Mouse (Mus musculus) heart, embryonic 11.5 days (tissue): ENCODE measurements around the gene 1700037C18Rik. TPM values are rescaled to one million over a fixed set of nuclear protein-coding genes. Genes with fewer than 3 reads are reported as not detected.

ENCODE experiments used
- ATAC-seq: fragments of 200-750 bp; cut with Nextera tagmentation; replicated peaks from 2 replicates; pipeline ENCODE4 v1.8.0; 2017; ENCODE audit warnings: moderate library complexity; ENCODE audit not compliant: insufficient number of reproducible peaks, low FRiP score, low TSS enrichment
- H3K27ac ChIP-seq: fragments of 300-500 bp; sonication (generic); 2 replicates; pipeline ENCODE4 v1.5.1; 2014; ENCODE audit warnings: mild to moderate bottlenecking, low read depth, low read length
- H3K27me3 ChIP-seq: fragments of 300-500 bp; sonication (generic); 2 replicates; pipeline ENCODE4 v1.6.1; 2014; ENCODE audit warnings: mild to moderate bottlenecking, low read length, mixed read lengths; ENCODE audit not compliant: control insufficient read depth, insufficient read depth
- H3K36me3 ChIP-seq: fragments of 300-500 bp; sonication (generic); 2 replicates; pipeline ENCODE4 v1.6.1; 2014; ENCODE audit warnings: mild to moderate bottlenecking, low read length, moderate library complexity, mixed read lengths; ENCODE audit not compliant: control insufficient read depth, insufficient read depth
- H3K4me1 ChIP-seq: fragments of 300-500 bp; sonication (generic); 2 replicates; pipeline ENCODE4 v1.6.1; 2014; ENCODE audit warnings: low read length; ENCODE audit not compliant: control insufficient read depth, insufficient read depth
- H3K4me2 ChIP-seq: fragments of 300-500 bp; sonication (generic); 2 replicates; pipeline ENCODE4 v1.6.1; 2014; ENCODE audit warnings: mild to moderate bottlenecking, moderate library complexity
- H3K4me3 ChIP-seq: fragments of 300-500 bp; sonication (generic); 2 replicates; pipeline ENCODE4 v1.5.1; 2014; ENCODE audit warnings: low read depth, low read length
- H3K9ac ChIP-seq: fragments of 300-500 bp; sonication (generic); 2 replicates; pipeline ENCODE4 v1.6.1; 2014; ENCODE audit warnings: mild to moderate bottlenecking, low read depth, low read length, moderate library complexity
- H3K9me3 ChIP-seq: fragments of 300-500 bp; sonication (generic); replicated peaks from 2 replicates; pipeline ENCODE4 v1.6.1; 2016; ENCODE audit warnings: low read length; ENCODE audit not compliant: control insufficient read depth
- WGBS: fragments of 180-500 bp; shearing (Covaris S2); extraction: QIAGEN DNeasy Blood & Tissue Kit; methylation state at CpG from one replicate; pipeline ENCODE4 v1.1.7; 2014; ENCODE audit not compliant: insufficient replicate concordance; 5-methylcytosine and 5-hydroxymethylcytosine counted together
- polyA plus RNA-seq: library from polyadenylated mRNA; unstranded; fragments of >200 nt; fragmentation: Nextera tagmentation; extraction: Ambion mirVana; gene quantifications from 2 replicates; pipeline ENCODE4 v1.2.1, GENCODE M21; 2014

Gene 1700037C18Rik
- polyA plus RNA-seq, 1 experiment from 2014 or later: 5.4 TPM

DNA sequence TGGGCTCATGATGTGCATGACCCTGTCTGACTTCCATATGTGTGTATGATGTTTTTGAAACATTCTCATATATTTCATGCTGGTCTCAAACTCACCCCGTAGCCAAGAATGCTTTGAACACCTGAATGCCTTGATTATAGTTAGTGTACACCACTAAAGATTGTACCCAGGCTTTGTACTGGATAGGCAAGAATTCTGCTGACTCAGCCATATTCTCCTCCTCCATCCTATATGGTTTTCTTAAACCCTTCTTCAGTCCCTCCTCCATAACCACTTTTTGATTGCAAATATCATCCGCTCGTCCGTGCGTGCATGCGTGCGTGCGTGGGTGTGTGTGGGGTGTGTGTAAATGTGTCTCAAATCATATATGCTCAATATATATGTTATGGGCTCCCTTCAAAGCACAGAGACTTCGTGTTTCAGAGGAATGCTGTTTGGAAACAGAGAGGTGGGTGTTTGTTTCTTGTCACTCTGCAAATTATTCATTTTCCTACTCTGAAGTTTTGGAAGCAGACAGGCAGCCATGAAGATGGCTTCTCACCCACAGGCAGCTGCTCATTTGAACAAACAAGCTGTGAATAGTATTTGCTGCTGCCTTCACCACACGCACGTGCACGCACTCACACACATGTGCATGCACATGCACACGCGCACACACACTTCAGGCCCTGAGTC is 16.7 kb downstream of the 1700037C18Rik start:
- Histone ChIP-seq H3K4me1 (peaks cover 6% of the 10 kb centered on the region; the same call in 1 of the 2 replicates), H3K4me2 (no peak overlapping the region), H3K36me3 (0 out of 2 replicates have a peak, but pooled peaks cover under 1% of the 10 kb centered on the region), H3K4me3 (no peak overlapping the region), H3K27ac (no peak overlapping the region), H3K9ac (no peak overlapping the region), H3K27me3 (no peaks in the 10 kb centered on the region), H3K9me3 (no peaks in the 10 kb centered on the region)
- 91% methylated on average over 14 of the region's 14 CpGs for WGBS
- no peak for ATAC-seq

DNA sequence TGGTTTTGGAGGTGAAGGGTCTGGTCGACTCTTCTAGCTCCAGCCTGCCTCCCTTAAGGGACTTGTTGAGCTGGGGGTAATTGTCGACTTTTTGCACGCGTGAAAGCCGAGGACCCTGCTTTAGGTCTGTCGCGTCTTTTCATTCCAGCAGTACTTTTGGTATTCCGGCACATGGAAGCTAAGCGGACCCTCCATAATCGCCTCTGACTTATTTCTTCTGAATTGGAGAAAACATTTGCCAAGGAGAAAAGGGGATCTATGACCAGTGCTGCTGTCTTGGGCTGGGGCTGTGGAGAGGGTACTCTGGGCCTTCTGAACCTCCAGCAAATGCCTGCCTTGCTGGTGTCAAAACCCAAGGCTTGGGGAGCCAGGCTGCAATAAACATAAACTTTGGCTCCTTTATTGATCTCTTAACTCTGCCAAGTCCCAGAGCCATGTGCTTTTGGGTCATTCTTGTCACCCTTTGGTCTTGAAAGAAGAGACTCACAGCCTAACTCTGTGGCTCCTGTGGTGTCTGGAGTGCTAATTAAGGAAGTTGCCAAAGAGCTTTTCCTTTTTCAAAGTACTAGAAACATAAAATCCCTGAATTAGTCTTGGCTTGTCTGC is 23.3 kb downstream of the 1700037C18Rik start:
- H3K27ac ChIP-seq: peak overlapping the region; percentile 89
- peak overlapping the region; percentile 91 for H3K9ac ChIP-seq
- peak overlapping the region; percentile 82 for H3K4me2 ChIP-seq
- H3K9me3 ChIP-seq: no peaks in the 10 kb centered on the region
- peak overlapping the region; percentile 97 for H3K4me3 ChIP-seq
- no peaks in the 10 kb centered on the region for H3K27me3 ChIP-seq
- WGBS: 5% methylated on average over 10 of the region's 10 CpGs
- H3K4me1 ChIP-seq: peaks cover 10% of the 10 kb centered on the region; the same call in 1 of the 2 replicates
- no peaks in the 10 kb centered on the region for H3K36me3 ChIP-seq
- no peak for ATAC-seq

DNA sequence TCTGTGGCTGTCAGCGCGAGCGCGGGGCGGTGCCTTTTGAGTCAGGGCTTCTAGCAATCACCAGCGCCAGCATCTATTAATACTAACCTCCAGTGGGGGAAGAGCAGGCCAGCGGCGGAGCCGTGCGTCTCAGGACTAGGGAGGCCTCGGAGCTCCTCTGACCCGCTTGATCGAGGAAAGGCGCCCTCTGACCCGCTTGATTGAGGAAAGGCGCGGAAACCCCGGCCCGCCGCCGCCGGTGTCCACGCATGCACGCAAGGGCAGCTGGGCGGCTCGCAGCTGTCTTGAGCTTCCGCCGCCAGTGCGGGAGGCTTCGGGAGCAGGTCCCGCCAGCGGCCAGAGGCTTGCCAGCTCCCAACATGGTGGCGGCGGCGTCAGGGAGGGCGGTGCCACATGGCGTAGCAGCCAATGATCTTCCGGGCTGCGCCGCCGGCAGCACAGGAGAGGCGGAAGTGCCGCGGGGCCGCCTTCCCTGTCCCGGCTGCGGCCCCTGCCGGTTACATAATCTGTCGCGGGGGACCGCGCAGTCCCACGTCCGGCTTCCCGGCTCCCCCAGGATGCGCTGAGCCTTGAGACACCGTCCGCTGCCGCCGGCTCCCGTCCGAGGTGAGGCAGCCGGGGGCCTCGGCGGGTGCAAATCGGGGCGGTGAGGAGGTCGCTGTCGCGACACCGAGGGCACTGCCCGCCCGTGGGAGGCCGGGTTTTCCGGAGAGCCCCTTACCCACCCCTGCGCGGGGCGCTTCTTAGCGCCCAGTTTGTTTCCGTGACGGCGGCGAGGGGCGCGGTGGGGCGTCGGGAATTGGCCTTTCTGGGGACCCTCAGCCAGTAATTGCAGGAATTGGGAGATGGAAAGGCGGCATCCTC is 24.1 kb downstream of the 1700037C18Rik start, which contains the start of the genes Zfp597 and Gm20695:
TSS of gene Zfp597 (minus strand) at position 361 of the 864 bp plus-strand sequence.
TSS of gene Gm20695 (plus strand) at position 448 of the 864 bp plus-strand sequence.
- H3K36me3 ChIP-seq: no peaks in the 10 kb centered on the region
- H3K27me3 ChIP-seq: no peaks in the 10 kb centered on the region
- WGBS: under 1% methylated on average over 88 of the region's 88 CpGs
- peak within 1 kb of the TSS; percentile 82 for H3K4me2 ChIP-seq
- peak within 1 kb of the TSS; percentile 91 for H3K9ac ChIP-seq
- H3K4me1 ChIP-seq: peaks cover 10% of the 10 kb centered on the region; the same call in 1 of the 2 replicates
- peak within 1 kb of the TSS; percentile 97 for H3K4me3 ChIP-seq
- no peaks in the 10 kb centered on the region for H3K9me3 ChIP-seq
- peak within 1 kb of the TSS; percentile 89 for H3K27ac ChIP-seq
- ATAC-seq: peak; percentile 99

DNA sequence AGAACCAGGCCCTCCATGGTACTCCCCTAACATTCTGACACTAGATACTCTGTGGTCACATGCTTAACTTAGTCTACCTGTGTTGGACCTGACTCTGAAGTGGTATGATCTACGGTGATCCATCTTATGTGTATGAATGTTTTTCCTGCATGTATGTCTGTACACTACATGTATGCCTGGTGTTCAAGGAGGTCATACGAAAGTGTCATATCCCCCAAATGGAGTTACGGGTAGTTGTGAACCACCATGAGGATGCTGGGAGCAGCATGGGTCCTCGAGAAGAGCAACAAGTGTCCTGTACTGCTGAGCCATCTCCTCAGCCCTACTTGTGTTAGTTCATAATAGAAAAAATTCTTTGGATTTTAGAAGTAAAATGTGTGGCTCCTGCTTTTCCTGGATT is 32.1 kb downstream of the 1700037C18Rik start:
- 0 out of 2 replicates have a peak, but pooled peaks cover 2% of the 10 kb centered on the region for H3K36me3 ChIP-seq
- WGBS: 92% methylated on average over 4 of the region's 4 CpGs

DNA sequence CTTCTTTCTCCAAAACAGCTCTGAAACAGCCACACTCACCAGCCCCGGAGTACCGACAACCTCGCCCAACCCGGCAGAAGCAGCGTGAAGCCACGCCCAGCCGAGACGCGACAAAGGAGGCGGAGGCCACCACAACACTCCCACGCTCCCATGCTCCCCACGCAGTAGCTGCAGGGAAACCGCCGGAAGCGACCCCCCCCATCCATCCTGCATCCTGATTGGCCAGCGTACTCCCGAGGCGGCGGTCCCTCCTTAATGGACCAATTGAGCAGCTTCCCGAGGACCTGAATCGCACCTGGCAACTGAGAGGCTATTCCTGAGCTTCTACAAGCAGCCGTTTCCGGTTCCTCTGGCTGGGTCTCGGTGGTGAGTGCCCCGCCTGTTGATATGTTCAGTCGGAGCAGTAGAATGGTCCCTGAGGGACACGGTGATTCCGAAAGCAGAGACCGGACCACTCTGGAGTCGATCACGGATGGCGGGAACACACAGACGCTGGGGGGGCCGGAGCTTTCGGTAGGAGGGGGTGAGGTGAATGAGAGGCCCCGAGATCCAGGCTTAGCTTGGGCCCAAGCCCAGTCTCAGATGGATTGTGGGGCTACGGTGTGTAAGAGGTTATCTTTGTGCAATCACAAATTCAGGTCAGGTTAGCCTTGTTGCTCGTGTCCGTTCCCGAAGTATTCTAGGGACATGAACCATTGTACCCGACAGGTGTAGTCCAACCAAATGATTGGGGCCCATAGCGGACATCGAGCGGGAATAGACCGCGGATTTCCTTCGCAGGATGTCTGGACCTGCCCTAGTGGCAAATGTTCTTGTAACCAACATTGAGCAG is 36.1 kb downstream of the 1700037C18Rik start, which contains the start of gene Naa60:
TSS of gene Naa60 (plus strand) at position 160 of the 832 bp plus-strand sequence.
- peak within 1 kb of the TSS; percentile 71 for H3K27ac ChIP-seq
- H3K9ac ChIP-seq: peak within 1 kb of the TSS; percentile 79
- H3K4me1 ChIP-seq: peaks cover 3% of the 10 kb centered on the region; the same call in 1 of the 2 replicates
- 0 out of 2 replicates have a peak, but pooled peaks cover 2% of the 10 kb centered on the region for H3K36me3 ChIP-seq
- peak within 1 kb of the TSS; percentile 70 for H3K4me3 ChIP-seq
- no peaks in the 10 kb centered on the region for H3K27me3 ChIP-seq
- peak within 1 kb of the TSS; percentile 85 for H3K4me2 ChIP-seq
- peak; percentile 97 for ATAC-seq
- 5% methylated on average over 47 of the region's 47 CpGs for WGBS
- no peaks in the 10 kb centered on the region for H3K9me3 ChIP-seq

More for the DNA sequence above, 32.1 kb downstream of the 1700037C18Rik start:
- Histone ChIP-seq H3K9ac (no peak overlapping the region), H3K27me3 (no peaks in the 10 kb centered on the region), H3K27ac (no peak overlapping the region), H3K9me3 (no peaks in the 10 kb centered on the region), H3K4me2 (no peak overlapping the region), H3K4me1 (peaks cover 3% of the 10 kb centered on the region; the same call in 1 of the 2 replicates), H3K4me3 (no peak overlapping the region)
- ATAC-seq: no peak

DNA sequence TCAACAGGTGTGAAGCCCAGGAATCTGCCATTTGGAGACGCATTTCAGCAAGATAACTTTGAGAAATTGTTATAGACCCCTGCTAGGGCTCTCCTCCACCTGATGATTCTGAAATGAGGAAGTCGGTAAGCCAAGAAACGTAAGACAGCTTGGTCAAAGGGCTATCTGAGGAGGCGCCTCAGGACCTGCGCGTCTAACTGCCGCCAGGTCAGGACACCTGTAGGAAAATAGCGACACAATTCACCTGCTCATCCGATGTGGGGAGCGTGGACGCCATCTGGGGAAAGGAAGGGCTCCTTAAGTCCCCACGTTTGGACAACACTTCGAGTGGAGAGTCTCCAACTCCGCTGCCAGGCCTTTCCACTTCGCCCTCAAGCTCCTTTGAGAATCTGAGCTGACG is 36.7 kb downstream of the 1700037C18Rik start:
- no peaks in the 10 kb centered on the region for H3K9me3 ChIP-seq
- peak overlapping the region; percentile 70 for H3K4me3 ChIP-seq
- ATAC-seq: peak; percentile 5; the same call in 1 of the 2 replicates
- 4% methylated on average over 16 of the region's 16 CpGs for WGBS
- H3K27me3 ChIP-seq: no peaks in the 10 kb centered on the region
- peaks cover 3% of the 10 kb centered on the region; the same call in 1 of the 2 replicates for H3K4me1 ChIP-seq
- no peak overlapping the region for H3K27ac ChIP-seq
- peak overlapping the region; percentile 85 for H3K4me2 ChIP-seq
- 0 out of 2 replicates have a peak, but pooled peaks cover 1% of the 10 kb centered on the region for H3K36me3 ChIP-seq
- H3K9ac ChIP-seq: peak overlapping the region; percentile 72

DNA sequence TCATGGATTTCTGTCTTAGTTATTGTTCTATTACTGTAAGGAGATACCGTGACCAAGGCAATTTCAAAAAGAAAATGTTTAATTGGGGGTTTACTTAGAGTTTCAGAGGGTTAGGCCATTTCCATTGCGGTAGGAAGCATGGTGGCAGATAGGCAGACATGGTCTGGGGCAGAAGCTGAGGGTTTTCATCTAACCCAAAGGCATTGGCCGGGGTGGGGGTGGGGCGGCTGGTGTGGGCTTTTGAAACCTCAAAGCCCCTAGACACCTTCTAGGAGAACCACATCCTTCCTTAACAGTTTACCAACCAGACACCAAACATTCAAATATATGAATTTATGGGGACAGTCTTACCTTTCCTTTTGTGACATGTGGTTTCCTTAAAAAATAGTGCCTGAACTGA is 49.2 kb downstream of the 1700037C18Rik start:
- 84% methylated on average over 4 of the region's 4 CpGs for WGBS
- Histone ChIP-seq H3K4me1 (no peaks in the 10 kb centered on the region), H3K27ac (no peak overlapping the region), H3K9ac (no peak overlapping the region), H3K4me2 (no peak overlapping the region), H3K27me3 (no peaks in the 10 kb centered on the region), H3K36me3 (peaks cover 2% of the 10 kb centered on the region), H3K4me3 (no peak overlapping the region), H3K9me3 (no peaks in the 10 kb centered on the region)
- no peak for ATAC-seq
